Mouse (Mus musculus): ENCODE data around the gene Tgfb1i1. TPM values are rescaled to one million over a fixed set of nuclear protein-coding genes. Genes with fewer than 3 reads are reported as not detected.
A peak's percentile ranks its signal among the peaks of the same experiment; 100 is the strongest.

Gene Tgfb1i1
- total RNA-seq, 1 experiment from 2014 or later: 0.70 TPM

- ATAC-seq (ENCODE audit: extremely low read depth, insufficient number of reproducible peaks, low FRiP score, poor library complexity, severe bottlenecking): no peak
Observed at GRCm38 (mm10) chr7:128279750-128280149, 33.1 kb downstream of the Tgfb1i1 start.

- ATAC-seq (ENCODE audit: extremely low read depth, insufficient number of reproducible peaks, low FRiP score, poor library complexity, severe bottlenecking): no peak
Observed at GRCm38 (mm10) chr7:128281765-128282164, 35.2 kb downstream of the Tgfb1i1 start.

- no peak for ATAC-seq (ENCODE audit: extremely low read depth, insufficient number of reproducible peaks, low FRiP score, poor library complexity, severe bottlenecking)
Observed at GRCm38 (mm10) chr7:128282532-128283244, 36.1 kb downstream of the Tgfb1i1 start.

- ATAC-seq (ENCODE audit: extremely low read depth, insufficient number of reproducible peaks, low FRiP score, poor library complexity, severe bottlenecking): no peak
Observed at GRCm38 (mm10) chr7:128284047-128284446, 37.4 kb downstream of the Tgfb1i1 start.

- ATAC-seq (ENCODE audit: extremely low read depth, insufficient number of reproducible peaks, low FRiP score, poor library complexity, severe bottlenecking): no peak
Observed at GRCm38 (mm10) chr7:128285060-128285459, 38.4 kb downstream of the Tgfb1i1 start.

GRCm38 (mm10) chr7:128288923-128289544 is 42.4 kb downstream of the Tgfb1i1 start:
- no peak for ATAC-seq (ENCODE audit: extremely low read depth, insufficient number of reproducible peaks, low FRiP score, poor library complexity, severe bottlenecking)

GRCm38 (mm10) chr7:128294785-128295184 is 48.2 kb downstream of the Tgfb1i1 start:
- ATAC-seq (ENCODE audit: extremely low read depth, insufficient number of reproducible peaks, low FRiP score, poor library complexity, severe bottlenecking): no peak

GRCm38 (mm10) chr7:128296514-128296913 is 49.9 kb downstream of the Tgfb1i1 start:
- no peak for ATAC-seq (ENCODE audit: extremely low read depth, insufficient number of reproducible peaks, low FRiP score, poor library complexity, severe bottlenecking)

GRCm38 (mm10) chr7:128297291-128297616 is 50.6 kb downstream of the Tgfb1i1 start:
- no peak for ATAC-seq (ENCODE audit: extremely low read depth, insufficient number of reproducible peaks, low FRiP score, poor library complexity, severe bottlenecking)

GRCm38 (mm10) chr7:128297617-128298480 is 51.2 kb downstream of the Tgfb1i1 start, which contains the start of gene BC017158:
Gene BC017158 (minus strand): TSS chr7:128298170.
- peak; percentile 55; the same call in 1 of the 2 replicates for ATAC-seq (ENCODE audit: extremely low read depth, insufficient number of reproducible peaks, low FRiP score, poor library complexity, severe bottlenecking)

GRCm38 (mm10) chr7:128298481-128299342 is 52.1 kb downstream of the Tgfb1i1 start:
- no peak for ATAC-seq (ENCODE audit: extremely low read depth, insufficient number of reproducible peaks, low FRiP score, poor library complexity, severe bottlenecking)

- ATAC-seq (ENCODE audit: extremely low read depth, insufficient number of reproducible peaks, low FRiP score, poor library complexity, severe bottlenecking): no peak
Observed at GRCm38 (mm10) chr7:128300952-128301351, 54.3 kb downstream of the Tgfb1i1 start.

GRCm38 (mm10) chr7:128302151-128302550 is 55.5 kb downstream of the Tgfb1i1 start:
- no peak for ATAC-seq (ENCODE audit: extremely low read depth, insufficient number of reproducible peaks, low FRiP score, poor library complexity, severe bottlenecking)

- ATAC-seq (ENCODE audit: extremely low read depth, insufficient number of reproducible peaks, low FRiP score, poor library complexity, severe bottlenecking): no peak
Observed at GRCm38 (mm10) chr7:128304198-128304597, 57.6 kb downstream of the Tgfb1i1 start.

GRCm38 (mm10) chr7:128304907-128305306 is 58.3 kb downstream of the Tgfb1i1 start:
- no peak for ATAC-seq (ENCODE audit: extremely low read depth, insufficient number of reproducible peaks, low FRiP score, poor library complexity, severe bottlenecking)

All from neutrophil, adult 5-6 weeks (primary cell).